Mouse (Mus musculus) ES-Bruce4 (cell line): ENCODE measurements around the gene Ccn6.

Experiments used
- CTCF ChIP-seq: IDR thresholded peaks from one replicate; pipeline ENCODE4 v1.8.1; 2011; ENCODE audit warnings: low read depth, low read length
- EP300 ChIP-seq: IDR thresholded peaks from 2 replicates; pipeline ENCODE4 v1.6.1; 2011; ENCODE audit warnings: low read depth, low read length; ENCODE audit not compliant: insufficient read depth
- POLR2A ChIP-seq: IDR thresholded peaks from one replicate; pipeline ENCODE4 v1.8.1; 2011; ENCODE audit warnings: low read length; ENCODE audit not compliant: insufficient read depth

GRCm38 (mm10) chr10:39157321-39157720 lies 6.3 kb downstream of the Ccn6 start:
- TF ChIP-seq POLR2A (no peak), CTCF (no peak), EP300 (no peak)
